Mouse (Mus musculus): ENCODE measurements at regions not wholly inside any gene's neighbourhood (a gene's known extent, or its start where the extent isn't known, plus 50 kb on each side); places are given as distances from the start of the nearest gene placed in this dataset.

DNA sequence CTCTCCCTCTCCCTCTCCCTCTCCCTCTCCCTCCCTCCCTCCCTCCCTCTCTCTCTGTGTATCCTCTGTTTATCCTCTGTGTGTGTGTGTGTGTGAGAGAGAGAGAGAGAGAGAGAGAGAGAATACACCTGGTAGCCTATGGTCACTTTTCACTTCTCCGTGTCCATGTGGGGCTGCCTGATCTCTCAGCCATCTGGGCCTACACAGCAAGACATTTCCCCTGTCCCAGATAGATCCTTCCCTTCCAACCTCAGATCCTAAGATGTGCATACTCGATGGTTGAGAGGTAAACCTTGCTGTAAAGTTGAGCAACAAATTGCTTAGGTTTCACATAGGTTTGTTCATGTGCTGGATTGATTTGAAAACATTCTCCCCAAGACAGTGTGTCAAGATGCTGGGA, 119.5 kb upstream of the 1700016C15Rik start:
- intact Hi-C loops (cut with DNase I): loop anchor here (5.0 kb wide), 1 partner anchor 78 kb away; no protein-coding TSS in a partner anchor
- DNase-seq: no peak

DNA sequence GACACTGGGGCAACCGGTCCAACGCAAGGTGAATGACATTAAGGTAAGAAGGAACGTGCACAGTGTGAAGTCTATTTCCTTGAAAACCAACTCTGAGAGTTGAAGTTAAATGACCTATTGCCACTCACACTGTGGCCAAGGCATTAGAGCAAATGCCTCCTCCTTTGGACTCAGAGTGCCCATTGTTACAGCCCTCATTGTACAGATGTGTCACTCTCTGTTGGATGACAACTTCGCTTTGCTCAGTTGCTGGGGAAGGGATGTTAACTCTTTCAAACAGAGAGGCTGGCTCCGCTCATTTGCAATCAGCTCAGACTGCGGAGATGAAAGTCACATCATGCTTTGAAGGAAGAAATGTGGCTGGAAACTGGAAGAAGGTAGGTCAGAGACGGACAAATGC, 117.1 kb upstream of the 1700016C15Rik start:
- DNase-seq: no peak
- intact Hi-C loops (cut with DNase I): loop anchor here (5.0 kb wide), 1 partner anchor 80 kb away; no protein-coding TSS in a partner anchor

DNA sequence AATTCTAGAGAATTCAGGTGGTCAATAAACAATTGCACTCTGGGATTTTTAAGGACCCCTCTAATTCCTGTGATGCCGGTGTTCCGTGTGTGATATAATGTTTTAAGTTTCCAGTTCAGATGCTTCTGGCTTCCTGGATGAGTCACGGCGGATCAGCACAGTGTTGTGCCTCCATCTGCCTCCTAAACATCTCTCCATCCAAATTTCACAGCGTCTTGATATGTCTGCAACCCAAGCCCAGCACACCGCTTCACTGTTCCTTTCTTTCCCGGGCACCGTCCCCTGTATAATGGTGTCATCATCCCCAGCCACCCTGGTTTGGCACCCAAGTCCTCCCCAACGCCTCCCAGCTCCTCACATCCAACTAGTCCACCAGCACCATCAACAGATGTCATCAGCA, 114.0 kb upstream of the 1700016C15Rik start:
- intact Hi-C loops (cut with DNase I): no loop called here
- DNase-seq: no peak

DNA sequence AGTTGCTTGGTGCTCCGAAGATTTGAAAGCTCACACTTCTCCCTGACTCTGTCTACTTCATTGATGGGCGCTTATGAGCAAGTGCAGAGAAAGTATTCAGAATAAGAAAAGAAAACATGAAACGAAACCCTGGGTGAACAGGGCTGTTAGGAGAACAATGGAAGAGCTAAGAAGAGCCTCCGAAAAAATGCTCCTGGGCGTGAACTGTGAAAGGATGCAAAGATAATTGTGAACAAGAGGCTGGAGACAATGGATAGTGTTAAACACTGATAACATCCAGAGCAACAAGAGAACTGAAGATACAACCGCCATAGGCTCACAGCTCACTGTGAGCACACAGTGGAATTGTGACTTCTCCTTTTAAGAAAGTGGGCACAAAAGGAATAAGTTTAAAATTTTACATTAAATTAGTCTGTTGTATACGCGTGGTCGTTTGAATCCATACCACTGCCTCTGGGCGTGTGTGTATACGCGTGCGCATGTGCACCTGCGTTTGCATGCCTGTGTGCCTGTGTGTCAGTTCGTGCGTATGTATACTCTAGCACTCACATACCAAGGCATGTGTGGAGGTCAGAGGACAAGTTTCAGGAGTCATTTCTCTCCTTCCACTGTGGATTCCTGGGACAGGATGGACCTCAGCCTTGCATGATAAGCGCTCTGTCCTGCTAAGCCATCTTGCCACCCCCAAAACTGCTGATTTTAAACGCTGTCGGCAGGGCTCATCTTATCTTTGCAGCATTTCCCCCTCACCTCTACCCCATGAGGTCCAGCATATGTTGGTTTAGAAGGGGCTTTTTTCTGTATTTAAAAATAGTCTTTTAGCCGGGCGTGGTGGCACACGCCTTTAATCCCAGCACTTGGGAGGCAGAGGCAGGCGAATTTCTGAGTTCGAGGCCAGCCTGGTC, 113.0 kb upstream of the 1700016C15Rik start:
- no peak for DNase-seq
- intact Hi-C loops (cut with DNase I): no loop called here

GRCm38 (mm10) chr1:177620501-177621099, 109.0 kb upstream of the 1700016C15Rik start:
- intact Hi-C loops (cut with DNase I): no loop called here
- DNase-seq: no peak

- DNase-seq: no peak
- intact Hi-C loops (cut with DNase I): no loop called here
These were observed 107.6 kb upstream of the 1700016C15Rik start for GRCm38 (mm10) chr1:177621854-177622590.

- intact Hi-C loops (cut with DNase I): no loop called here
- DNase-seq: peak; percentile 68 to 71
These were observed 106.3 kb upstream of the 1700016C15Rik start for GRCm38 (mm10) chr1:177623304-177623726.

- DNase-seq: peak in 1 of 2 experiments; percentile 24
- intact Hi-C loops (cut with DNase I): no loop called here
These were observed 105.9 kb upstream of the 1700016C15Rik start for GRCm38 (mm10) chr1:177623735-177624134.

GRCm38 (mm10) chr1:177627814-177628213, 101.8 kb upstream of the 1700016C15Rik start:
- intact Hi-C loops (cut with DNase I): no loop called here

DNA sequence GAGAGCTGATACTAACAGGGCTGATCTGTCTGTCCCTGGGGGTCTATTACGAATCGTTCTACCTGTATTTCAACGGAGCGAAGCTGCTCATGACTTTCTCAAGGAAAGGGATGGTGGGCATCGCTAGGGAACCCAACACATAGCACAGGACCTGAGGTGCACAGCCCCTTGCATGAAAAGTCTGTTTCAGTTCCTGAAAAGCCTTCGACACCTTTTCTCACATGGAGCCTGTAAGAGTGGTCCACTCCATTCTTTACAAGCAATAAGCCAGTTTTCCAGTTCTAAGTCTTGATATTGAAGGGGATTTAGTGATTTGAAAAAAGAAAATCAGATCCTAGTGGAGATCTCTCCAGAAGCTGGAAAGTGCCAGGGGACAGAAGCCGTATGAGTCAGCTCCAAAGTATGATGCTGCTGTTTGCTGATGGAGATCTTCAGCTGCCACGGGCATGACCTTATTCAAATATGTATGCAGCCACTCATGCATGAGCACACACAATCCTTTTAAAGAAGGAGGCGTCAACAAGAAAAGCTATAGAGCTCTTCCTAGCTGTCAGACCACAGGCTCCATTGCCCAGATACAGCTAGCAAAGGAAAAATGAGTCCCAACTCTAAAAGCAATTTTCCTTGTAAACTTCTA, 95.5 kb upstream of the 1700016C15Rik start:
- intact Hi-C loops (cut with DNase I): no loop called here

More at GRCm38 (mm10) chr1:177627814-177628213, 101.8 kb upstream of the 1700016C15Rik start:
- no peak for DNase-seq

GRCm38 (mm10) chr1:177637061-177637460, 92.6 kb upstream of the 1700016C15Rik start:
- intact Hi-C loops (cut with DNase I): loop anchor here (5.0 kb wide), 1 partner anchor 195 kb away; the partner anchor contains the start of gene Zbtb18
- peak; percentile 37 to 38 for DNase-seq

More for the DNA sequence above, 95.5 kb upstream of the 1700016C15Rik start:
- DNase-seq: no peak

GRCm38 (mm10) chr1:177638381-177638780, 91.2 kb upstream of the 1700016C15Rik start:
- DNase-seq: no peak
- intact Hi-C loops (cut with DNase I): loop anchor here (5.0 kb wide), 1 partner anchor 196 kb away; the partner anchor contains the start of gene Zbtb18

- intact Hi-C loops (cut with DNase I): loop anchor here (5.0 kb wide), 1 partner anchor 198 kb away; the partner anchor contains the start of gene Zbtb18
- DNase-seq: no peak
These were observed 89.4 kb upstream of the 1700016C15Rik start for GRCm38 (mm10) chr1:177639931-177640846.

DNA sequence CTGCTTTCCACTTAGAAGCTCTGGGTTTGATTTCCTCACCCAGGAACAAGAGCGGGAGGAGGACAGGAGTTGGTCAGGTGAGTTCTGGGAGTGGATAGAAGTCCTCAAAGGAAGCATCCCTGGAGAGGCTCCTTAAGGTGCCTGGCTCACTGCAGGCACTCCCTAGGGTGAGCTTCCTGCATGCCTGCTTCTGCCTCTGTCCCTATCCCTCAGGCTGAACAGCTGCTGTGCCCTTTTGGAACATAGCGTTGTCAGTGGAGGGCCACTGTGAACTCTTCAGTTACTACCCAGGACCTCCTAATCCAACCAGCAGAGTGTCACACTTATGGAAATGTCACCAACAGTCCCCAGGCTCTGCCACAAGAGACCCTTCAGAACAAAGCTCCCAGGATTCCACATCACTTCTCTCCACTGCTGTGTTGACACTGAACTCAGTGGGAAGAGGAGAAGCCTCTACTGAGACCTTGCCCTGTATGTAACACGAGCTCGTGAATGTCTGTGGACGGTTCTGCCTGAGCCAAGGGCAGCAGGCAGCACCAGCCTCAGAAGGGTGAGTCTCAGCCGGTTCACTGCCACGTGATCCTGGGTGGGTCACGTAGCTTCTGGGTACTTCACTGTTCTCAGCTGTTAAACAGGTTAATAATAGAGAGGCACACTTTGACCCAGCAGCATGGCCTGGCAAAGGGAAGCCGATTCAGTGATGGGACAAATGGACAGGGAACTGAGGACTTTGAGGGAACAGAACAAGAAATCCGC, 86.7 kb upstream of the 1700016C15Rik start:
- DNase-seq: no peak
- intact Hi-C loops (cut with DNase I): no loop called here

GRCm38 (mm10) chr1:177643662-177644061, 86.0 kb upstream of the 1700016C15Rik start:
- DNase-seq: no peak
- intact Hi-C loops (cut with DNase I): no loop called here

DNA sequence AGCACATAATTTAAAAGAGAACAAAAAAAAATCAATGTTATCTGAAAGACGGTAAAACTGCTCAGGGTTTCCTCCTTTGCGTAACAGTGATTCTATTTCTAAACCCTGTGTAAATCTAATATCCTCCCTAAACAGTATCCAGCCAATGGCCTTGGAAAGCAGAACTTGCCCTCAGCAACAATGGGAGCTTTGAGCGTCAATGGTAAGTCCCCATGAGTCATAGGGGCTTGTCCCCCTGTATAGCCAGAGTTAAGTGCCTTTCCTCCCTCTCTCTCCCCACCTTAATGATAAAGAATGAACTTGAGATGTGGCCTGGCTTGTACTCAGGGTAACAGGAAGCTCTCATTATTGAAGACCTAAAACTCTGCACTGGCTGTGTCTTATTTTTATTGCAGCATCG, 85.4 kb upstream of the 1700016C15Rik start:
- no peak for DNase-seq

GRCm38 (mm10) chr1:177645327-177645726, 84.3 kb upstream of the 1700016C15Rik start:
- DNase-seq: no peak
- intact Hi-C loops (cut with DNase I): no loop called here

More for the DNA sequence above, 85.4 kb upstream of the 1700016C15Rik start:
- intact Hi-C loops (cut with DNase I): no loop called here

- DNase-seq: no peak
- intact Hi-C loops (cut with DNase I): no loop called here
These were observed 83.6 kb upstream of the 1700016C15Rik start for GRCm38 (mm10) chr1:177645897-177646535.
